30 mouse cellular contexts compared by ENCODE assay signal in the genomic region with DNA sequence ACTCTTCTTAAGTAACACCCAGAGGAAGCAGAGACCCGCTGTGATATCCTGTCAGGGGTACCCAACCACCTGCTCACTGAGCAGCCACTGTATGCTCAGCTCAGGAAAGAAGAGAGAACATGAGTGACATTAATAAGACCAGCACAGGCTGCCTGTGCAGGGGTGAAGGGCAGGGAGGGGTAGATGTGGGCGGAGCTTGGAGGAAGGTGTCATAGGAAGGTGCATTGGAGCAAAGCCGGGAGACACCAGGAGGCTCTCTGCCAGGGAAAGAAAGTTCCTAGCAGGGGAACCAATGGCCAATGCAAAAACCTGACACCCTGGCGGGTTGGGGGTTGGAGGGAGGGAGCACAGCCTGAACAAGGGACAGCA. TPM values are rescaled to one million over a fixed set of nuclear protein-coding genes. Genes with fewer than 3 reads are reported as not detected.
DNase-seq lines count a peak whose midpoint lies in the region; ATAC-seq lines count a peak whose summit lies in the region.
"Had no signal": no experiment of that assay in that cellular context is flagged by ENCODE, and none has a peak within 500 bp of the region (broad histone marks: within the 10 kb centered on the region; RNA-seq: fewer than 3 reads in every experiment).

No protein-coding gene starts in this region.

- no peaks in the 10 kb centered on the region for H3K36me3 ChIP-seq in heart, embryonic 14.5 days (ENCODE audit: control insufficient read depth, insufficient read depth, low read length)
- H3K36me3 ChIP-seq in heart, embryonic 11.5 days (ENCODE audit: control insufficient read depth, insufficient read depth, low read length) = no peaks in the 10 kb centered on the region
- H3K36me3 ChIP-seq: embryonic facial prominence, embryonic 13.5 days; forebrain, embryonic 10.5 days; hindbrain, embryonic 10.5 days; limb, embryonic 12.5 days; liver, embryonic 15.5 days; neural tube, embryonic 12.5 days had no signal

- H3K27me3 ChIP-seq in heart, embryonic 14.5 days (ENCODE audit: control insufficient read depth, insufficient read depth, low read length) = peaks cover 48% of the 10 kb centered on the region
- H3K27me3 ChIP-seq in heart, embryonic 11.5 days (ENCODE audit: control insufficient read depth, insufficient read depth, low read length) = peaks cover 52% of the 10 kb centered on the region
- H3K27me3 ChIP-seq: CH12.LX had no signal

- DNase-seq in adrenal gland, adult 2 months = peak; percentile 54
- DNase-seq in adrenal gland, postnatal 10 days = no peak
- DNase-seq in kidney, adult 9 months = peak; percentile 15
- no peak for DNase-seq in kidney, postnatal 10 days
- DNase-seq in retina, postnatal 1 day = peak; percentile 16
- no peak for DNase-seq in retina, embryonic 14.5 days (ENCODE audit: low spot score)
- DNase-seq: adrenal gland, adult 8-10 months; cerebellum, adult 18-20 months; gastrocnemius, postnatal 10 days; thymus, adult 2 months had no signal

- peak overlapping the region; percentile 21; the same call in 1 of the 2 replicates for H3K9ac ChIP-seq in heart, embryonic 14.5 days (ENCODE audit: low read length)
- H3K9ac ChIP-seq in heart, embryonic 11.5 days (ENCODE audit: low read depth, low read length) = no peak overlapping the region
- H3K9ac ChIP-seq: embryonic facial prominence, embryonic 13.5 days; forebrain, postnatal 0 days; limb, embryonic 12.5 days; liver, embryonic 15.5 days; neural tube, embryonic 12.5 days had no signal

- H3K9me3 ChIP-seq in heart, embryonic 14.5 days (ENCODE audit: control insufficient read depth, low read length) = no peaks in the 10 kb centered on the region
- H3K9me3 ChIP-seq in heart, embryonic 11.5 days (replicated peaks; ENCODE audit: control insufficient read depth, low read length) = no peaks in the 10 kb centered on the region
- H3K9me3 ChIP-seq: embryonic facial prominence, embryonic 13.5 days; forebrain, embryonic 10.5 days; hindbrain, embryonic 10.5 days; limb, embryonic 12.5 days; liver, embryonic 15.5 days; neural tube, embryonic 12.5 days had no signal

- WGBS in heart, embryonic 14.5 days = 30% methylated on average over 4 of the region's 4 CpGs
- 20% methylated on average over 4 of the region's 4 CpGs for WGBS in heart, embryonic 11.5 days (ENCODE audit: insufficient replicate concordance)

- no peak overlapping the region for H3K4me2 ChIP-seq in heart, embryonic 14.5 days (ENCODE audit: low read length)
- no peak overlapping the region for H3K4me2 ChIP-seq in heart, embryonic 11.5 days
- H3K4me2 ChIP-seq: embryonic facial prominence, embryonic 13.5 days; limb, embryonic 12.5 days; liver, embryonic 15.5 days; neural tube, embryonic 12.5 days had no signal

- ATAC-seq in heart, embryonic 14.5 days (ENCODE audit: insufficient number of reproducible peaks, insufficient read depth, low FRiP score, low read depth) = no peak
- no peak for ATAC-seq in heart, embryonic 11.5 days (replicated peaks; ENCODE audit: insufficient number of reproducible peaks, low FRiP score, low TSS enrichment)
- ATAC-seq: activated CD4-positive, CD25-positive, alpha-beta regulatory T cell, adult 4 months; forebrain, postnatal 0 days; midbrain, embryonic 16.5 days had no signal

- H3K4me3 ChIP-seq in heart, embryonic 14.5 days (ENCODE audit: control insufficient read depth in 1 of 2, insufficient read depth in 1 of 2, low read depth in 1 of 2, low read length in 2 of 2) = no peak overlapping the region
- H3K4me3 ChIP-seq in heart, embryonic 11.5 days (ENCODE audit: low read depth, low read length) = no peak overlapping the region
- H3K4me3 ChIP-seq: embryonic facial prominence, embryonic 13.5 days; forebrain, embryonic 10.5 days; hindbrain, embryonic 10.5 days; left cerebral cortex, adult 2 months; limb, embryonic 12.5 days; liver, embryonic 15.5 days; myocyte; neural tube, embryonic 12.5 days had no signal

- H3K27ac ChIP-seq in heart, embryonic 14.5 days (replicated peaks in 1 of 2; ENCODE audit: control insufficient read depth in 1 of 2, insufficient read depth in 1 of 2, low read depth in 2 of 2, low read length in 2 of 2) = no peak overlapping the region
- no peak overlapping the region for H3K27ac ChIP-seq in heart, embryonic 11.5 days (ENCODE audit: low read depth, low read length)
- H3K27ac ChIP-seq: embryonic facial prominence, embryonic 13.5 days; forebrain, embryonic 10.5 days; hindbrain, embryonic 10.5 days; left cerebral cortex, adult 2 months; limb, embryonic 12.5 days; liver, embryonic 15.5 days; macrophage; neural tube, embryonic 12.5 days had no signal

- peaks cover 31 to 41% of the 10 kb centered on the region in 2 experiments for H3K4me1 ChIP-seq in heart, embryonic 14.5 days (ENCODE audit: control insufficient read depth in 2 of 2, insufficient read depth in 2 of 2, low read length in 2 of 2)
- H3K4me1 ChIP-seq in heart, embryonic 11.5 days (ENCODE audit: control insufficient read depth, insufficient read depth, low read length) = peaks cover 13% of the 10 kb centered on the region
- H3K4me1 ChIP-seq: liver, embryonic 15.5 days had no signal

RNA-seq across cellular contexts. Expression of a gene that starts 1.8 kb away (rescaled TPM):
- 100 to 1,000 TPM in 1 of 2 experiments, 10 to 100 TPM in 1; 68.8 to 110 TPM for total RNA-seq in adrenal gland, adult 2 months (2021)
- 158 and 175 TPM in 2 replicates for polyA plus RNA-seq in adrenal gland, adult 2 months (2012; rRNA removed)
- 1 to 10 TPM; 7.2 to 8.7 TPM for total RNA-seq in adrenal gland, postnatal 10 days (2021)
- 10.1 and 10.5 TPM in 2 replicates for polyA plus RNA-seq in heart, embryonic 14.5 days (2014; fragmentation: Nextera tagmentation; extraction: Ambion mirVana)
- 6.4 and 9.1 TPM in 2 replicates for polyA plus RNA-seq in heart, embryonic 11.5 days (2014; fragmentation: Nextera tagmentation; extraction: Ambion mirVana)
- total RNA-seq: CH12.LX; common myeloid progenitor, adult 5-6 weeks; ES-E14; liver, adult 2 months; megakaryocyte-erythroid progenitor cell, adult 5-6 weeks had no signal
- polyA plus RNA-seq: activated CD4-positive, CD25-positive, alpha-beta regulatory T cell, adult 4 months; C2C12; myocyte had no signal

Comparison
In these comparisons a context has a peak if more than half of its experiments do, and no peak if none do; other contexts are left out.
1. DNase-seq: peak in adrenal gland, adult 2 months (single experiment), kidney, adult 9 months (single experiment) and retina, postnatal 1 day (single experiment); none in adrenal gland, postnatal 10 days (single experiment), kidney, postnatal 10 days (single experiment) and retina, embryonic 14.5 days (single experiment).
2. RNA of a gene that starts 1.8 kb away (polyA plus RNA-seq): 158 to 175 TPM in adrenal gland, adult 2 months; 10.1 to 10.5 TPM in heart, embryonic 14.5 days and 6.4 to 9.1 TPM in heart, embryonic 11.5 days; every median in the first group is over 10 times any median in the second.